Mouse (Mus musculus): Measurements from ENCODE around the gene BC030500.

The BC030500 gene

DNA sequence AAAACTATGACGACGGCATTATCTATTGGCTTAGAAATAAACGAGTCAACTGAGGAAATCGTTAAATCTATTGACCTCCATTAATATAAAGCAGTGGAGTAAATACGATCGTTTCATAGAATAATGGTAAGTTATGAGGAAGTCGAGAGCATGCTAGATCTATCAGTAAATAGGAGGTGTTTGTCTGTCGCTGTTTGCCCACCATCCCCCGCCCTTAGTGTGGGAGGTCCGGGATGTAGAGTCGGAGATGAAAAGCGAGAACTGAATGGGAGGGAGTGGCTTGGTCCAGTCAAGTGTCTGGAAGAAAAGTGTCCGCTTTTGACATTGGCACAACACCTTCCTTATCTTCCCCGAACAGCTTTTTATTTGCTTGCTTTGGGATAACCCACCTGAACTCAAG, at the start of gene BC030500:
Gene BC030500, plus strand, starts transcription at position 79 of the 400 bp plus-strand sequence.
- in situ Hi-C loops (cut with MboI), result no loop called here

DNA sequence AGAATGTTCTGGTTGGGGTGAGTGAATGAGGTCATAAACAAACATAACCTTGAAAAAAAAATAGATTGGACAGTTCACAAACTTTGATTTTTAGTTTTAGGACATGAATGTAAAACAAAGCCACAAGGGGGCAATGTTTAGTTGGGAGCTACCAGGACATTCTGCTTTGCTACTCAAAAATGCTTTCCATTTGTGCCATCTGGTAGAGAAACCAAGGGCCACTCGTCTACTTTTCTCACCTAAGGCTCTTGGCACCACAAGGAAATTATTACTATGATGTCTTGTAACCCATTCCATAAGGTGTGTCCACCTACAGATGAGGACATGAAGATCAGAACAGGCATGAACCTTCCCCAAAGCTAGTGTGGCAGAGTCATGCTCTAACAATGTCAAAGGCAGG, 25.1 kb upstream of the BC030500 start:
- in situ Hi-C loops (cut with MboI), result no loop called here

DNA sequence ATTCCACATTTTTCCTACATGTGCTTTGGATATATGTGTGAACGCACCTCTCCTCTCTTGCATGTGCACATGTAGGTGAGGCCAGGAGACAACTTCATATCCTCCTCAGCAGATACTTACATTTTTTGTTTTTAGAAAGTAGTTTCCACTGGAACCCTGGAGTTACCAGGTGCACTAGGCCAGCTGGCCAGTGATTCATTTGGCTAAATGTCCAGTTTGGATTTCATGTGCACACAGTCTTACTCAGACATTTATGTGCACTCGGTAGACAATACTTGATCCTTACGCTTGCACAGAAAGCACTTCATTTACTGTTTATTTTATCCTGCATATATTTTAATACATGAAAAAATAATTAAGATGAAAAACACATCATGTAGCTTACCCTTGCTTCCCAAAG, 21.0 kb upstream of the BC030500 start:
- in situ Hi-C loops (cut with MboI), result no loop called here

DNA sequence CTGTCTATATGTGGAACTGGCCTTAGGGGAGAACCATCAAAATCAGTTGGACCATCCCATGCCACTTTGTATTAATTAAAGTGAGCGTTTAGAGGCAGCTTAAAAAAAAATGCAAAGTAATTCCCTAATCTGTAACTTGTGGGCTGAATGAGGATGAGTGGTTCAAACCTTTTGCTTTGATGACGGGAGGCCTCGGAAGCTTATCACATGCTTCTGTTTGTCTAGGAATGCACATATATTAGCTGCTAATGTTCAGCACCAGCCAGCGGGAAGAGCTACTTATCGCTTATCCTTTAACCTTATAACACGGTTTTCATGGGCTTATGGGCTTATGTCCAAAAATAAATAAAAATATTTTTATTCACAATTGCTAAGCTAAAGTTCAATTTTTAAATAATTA, 15.6 kb upstream of the BC030500 start:
- in situ Hi-C loops (cut with MboI), result no loop called here

DNA sequence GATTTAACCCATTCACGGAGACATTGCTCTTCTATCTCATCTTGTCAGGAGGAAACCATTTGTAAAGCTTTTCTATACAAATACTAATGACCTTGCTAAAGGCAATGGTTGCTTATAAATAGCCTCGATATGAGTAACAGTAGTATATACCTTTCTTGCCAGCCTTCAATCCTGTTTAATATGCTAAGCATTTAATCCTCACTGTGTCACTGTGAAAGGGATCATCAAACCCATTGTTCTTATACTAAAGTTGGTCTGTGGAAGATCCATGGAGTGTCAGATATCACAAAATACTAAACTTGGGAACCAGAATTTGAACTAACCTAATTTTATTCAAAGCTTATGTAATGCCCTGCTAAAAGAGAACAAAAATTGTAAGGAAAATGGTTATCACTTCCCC, 7.1 kb upstream of the BC030500 start:
- in situ Hi-C loops (cut with MboI), result no loop called here

DNA sequence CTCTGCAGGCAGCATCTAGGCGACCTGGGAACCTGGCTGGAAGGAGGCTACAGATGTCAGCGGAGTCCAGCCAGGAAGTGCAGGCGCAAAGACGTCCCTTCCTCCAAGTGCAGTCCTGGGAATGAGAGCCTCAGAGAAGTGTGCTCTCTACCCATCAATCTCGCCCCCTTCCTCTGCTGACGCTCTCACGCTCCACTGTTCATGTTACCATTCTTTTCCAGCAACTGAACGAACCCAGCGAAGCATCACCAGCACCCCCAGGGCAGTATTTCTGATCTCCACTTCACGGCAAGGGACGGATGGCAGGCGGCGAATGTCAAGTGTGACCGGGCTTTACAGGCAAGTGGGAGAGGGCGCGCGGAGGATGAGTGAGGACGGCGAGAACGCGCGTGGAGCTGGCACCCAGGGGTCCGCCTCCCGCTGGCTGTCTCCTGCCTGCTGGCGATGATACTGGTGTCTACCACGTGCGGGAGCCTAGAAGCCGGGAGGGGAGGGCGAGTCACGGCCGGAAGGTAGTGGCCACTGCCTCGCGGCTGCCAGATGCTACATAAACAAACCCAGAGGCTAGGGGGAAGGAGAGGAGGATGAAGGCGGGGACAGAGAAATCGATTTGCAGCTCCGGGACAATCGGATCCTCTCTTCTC, 763 bp downstream of the BC030500 start, which contains the start of gene Galntl6:
Gene Galntl6, minus strand, starts transcription at position 445 of the 644 bp plus-strand sequence.
- in situ Hi-C loops (cut with MboI), result no loop called here

DNA sequence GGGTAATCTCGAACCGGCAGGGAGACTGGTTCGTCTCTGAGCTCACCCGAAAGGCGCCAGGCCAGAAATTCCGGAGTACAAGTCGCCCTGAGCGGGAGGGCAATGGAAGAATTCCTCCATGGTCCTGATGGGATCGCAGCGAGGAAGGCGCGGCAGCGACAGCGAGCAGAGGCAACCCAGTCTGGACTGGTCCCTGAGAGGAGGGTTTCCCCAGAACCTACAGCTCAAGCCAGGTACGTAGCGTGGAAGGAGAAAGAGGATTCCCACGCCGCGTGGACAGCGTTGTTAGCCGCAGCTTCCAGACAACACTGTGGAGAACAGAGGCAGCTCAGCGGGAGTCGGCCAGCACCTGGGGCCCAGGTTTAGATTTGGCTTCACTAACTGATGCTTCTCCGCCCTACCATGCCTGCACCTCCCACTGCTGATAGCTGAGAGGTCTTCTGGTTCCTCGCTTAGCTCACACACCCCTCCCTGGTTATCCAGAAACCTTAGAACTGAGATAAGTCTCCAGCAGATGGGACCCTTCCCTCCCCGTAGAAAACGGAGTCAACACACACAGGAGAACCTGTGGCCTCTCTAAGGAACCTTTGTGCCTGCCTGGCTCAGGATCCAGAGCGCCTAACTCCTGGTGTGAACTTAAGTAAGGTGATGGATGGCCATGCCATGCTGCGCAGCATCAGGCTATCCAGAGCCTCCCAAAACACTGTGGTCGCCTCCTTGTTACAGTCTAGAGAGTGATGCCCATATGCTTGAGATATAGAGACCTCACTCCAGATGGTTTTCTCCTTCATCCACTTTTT, 1.5 kb downstream of the BC030500 start:
- in situ Hi-C loops (cut with MboI), result no loop called here

DNA sequence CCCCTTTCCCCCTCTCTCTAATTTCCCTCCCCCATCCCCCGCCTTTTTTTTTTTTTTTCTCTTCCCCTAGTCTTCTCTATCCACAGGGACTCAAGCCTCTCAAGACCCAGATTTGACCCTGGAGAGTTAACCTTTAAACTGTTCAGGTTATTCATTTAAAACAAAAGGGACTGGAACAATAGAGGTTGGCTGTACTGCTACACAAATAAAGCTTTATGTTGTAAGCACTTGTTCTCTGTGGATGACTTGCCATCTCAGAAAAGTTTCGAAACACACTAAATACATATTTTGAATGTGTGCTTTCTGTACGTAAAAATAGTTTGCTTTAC, 2.0 kb downstream of the BC030500 start:
- in situ Hi-C loops (cut with MboI), result no loop called here

DNA sequence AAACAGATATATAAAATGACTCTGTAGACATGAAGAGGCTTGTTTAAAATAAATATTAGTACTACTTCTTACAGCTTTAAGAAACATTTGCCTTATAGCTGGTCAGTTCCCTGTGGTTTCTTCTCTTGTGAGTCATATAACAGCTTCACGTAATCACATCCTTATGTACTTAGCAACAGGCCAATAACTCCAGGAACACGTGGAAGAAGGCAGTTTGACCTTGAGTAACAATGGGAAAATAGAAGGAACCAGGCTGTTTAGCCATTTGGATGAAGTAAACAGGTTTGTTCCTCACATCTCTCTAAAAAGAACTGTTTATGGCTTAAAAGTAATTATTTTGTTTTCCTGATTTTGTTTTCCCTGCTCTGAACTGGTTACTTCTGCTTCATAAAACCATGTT, 3.6 kb downstream of the BC030500 start:
- in situ Hi-C loops (cut with MboI), result no loop called here

DNA sequence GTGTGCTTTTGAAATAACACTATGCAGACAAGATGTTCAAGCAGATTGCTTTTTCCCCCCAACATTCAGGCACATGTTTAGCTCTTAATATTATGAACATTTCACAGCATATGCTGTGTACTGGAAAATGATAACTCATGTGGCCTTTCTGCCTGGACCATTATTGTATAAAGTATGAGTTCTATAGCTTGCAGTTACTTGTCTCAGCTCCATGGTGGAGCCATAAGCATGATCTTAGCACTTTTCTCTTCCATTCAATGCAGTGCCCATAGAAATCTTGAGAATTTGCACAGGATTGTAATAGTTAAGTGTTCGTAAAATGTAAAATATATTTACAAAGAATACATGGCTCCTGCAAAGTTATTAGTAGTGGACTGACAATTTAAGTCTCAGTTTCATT, 19.5 kb downstream of the BC030500 start:
- in situ Hi-C loops (cut with MboI), result no loop called here

DNA sequence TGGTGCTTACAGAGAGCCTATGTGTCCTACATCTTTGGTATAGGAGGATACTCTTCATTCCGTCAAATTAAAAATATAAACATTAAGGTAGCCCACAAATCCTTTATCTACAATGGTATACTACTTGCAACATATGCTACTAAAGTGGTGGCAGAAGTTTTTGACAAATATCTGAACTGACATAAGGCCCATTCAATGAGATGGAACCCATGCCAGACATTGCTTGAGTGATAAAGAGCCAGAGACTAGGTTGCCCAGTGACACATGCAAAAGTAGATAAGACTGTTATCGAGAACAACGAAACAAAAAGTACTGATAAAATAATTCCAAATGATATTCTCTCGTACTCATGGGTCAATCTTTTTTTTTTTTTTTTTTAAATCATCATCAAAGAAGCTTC, 32.2 kb downstream of the BC030500 start:
- in situ Hi-C loops (cut with MboI), result no loop called here

DNA sequence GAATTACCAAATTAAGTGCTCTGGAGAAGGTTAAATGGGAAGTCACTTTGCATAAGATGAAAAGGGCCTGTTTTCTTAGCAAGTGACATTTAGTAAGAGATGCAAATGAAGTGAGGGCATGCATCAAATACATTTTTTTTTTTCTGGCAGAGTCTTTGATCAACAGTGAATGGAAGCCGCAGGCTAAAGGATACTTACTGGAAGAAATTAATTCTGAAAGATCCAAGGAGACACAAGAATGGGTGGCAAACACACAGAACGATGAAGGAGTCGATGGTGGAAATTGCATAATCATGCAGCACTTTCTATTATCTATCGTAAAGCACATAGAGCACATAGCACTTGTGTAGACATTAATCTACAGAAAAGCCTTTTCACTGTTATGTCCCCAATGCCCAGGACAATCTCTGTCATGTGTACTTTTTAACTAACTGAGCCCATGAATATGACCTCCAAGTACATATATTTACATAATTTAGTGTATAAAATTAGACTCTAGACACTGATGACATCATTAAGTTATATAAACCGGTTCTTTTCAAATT, 45.7 kb downstream of the BC030500 start:
- in situ Hi-C loops (cut with MboI), result no loop called here
